Mouse (Mus musculus) left cerebral cortex, adult 2 months (tissue): ENCODE measurements around the gene Rnf183. TPM values are rescaled to one million over a fixed set of nuclear protein-coding genes. Genes with fewer than 3 reads are reported as not detected.
A peak's percentile ranks its signal among the peaks of the same experiment; 100 is the strongest.

Experiments used
- DNase-seq, 2 experiments: peaks; one replicate each; pipeline ENCODE4 v3.0.0; 2021 to 2022; ENCODE audit warnings: low spot score in 2 of 2, mixed read lengths in 1 of 2; ENCODE audit errors: extremely low spot score in 1 of 2
- H3K27ac ChIP-seq: fragments of 200-600 bp; 2 replicates; pipeline ENCODE4 v1.8.1; 2022
- H3K4me3 ChIP-seq: fragments of 200-600 bp; 2 replicates; pipeline ENCODE4 v1.8.1; 2022
- CTCF ChIP-seq: fragments of 200-600 bp; IDR thresholded peaks from 2 replicates; pipeline ENCODE4 v1.8.1; 2022; ENCODE audit warnings: antibody characterized with exemption, mild to moderate bottlenecking, moderate library complexity
- intact Hi-C: fragments of 180-260 bp; cut with DNase I; formaldehyde crosslinking; loops from one replicate; pipeline ENCODE4 v1.15.1; 2025
- total RNA-seq, 2 experiments: library from RNA; stranded (reverse); gene quantifications; 2 replicates each; pipeline ENCODE4 v1.2.3; 2021

The Rnf183 gene
- total RNA-seq, 2 experiments from 2014 or later = not detected

DNA sequence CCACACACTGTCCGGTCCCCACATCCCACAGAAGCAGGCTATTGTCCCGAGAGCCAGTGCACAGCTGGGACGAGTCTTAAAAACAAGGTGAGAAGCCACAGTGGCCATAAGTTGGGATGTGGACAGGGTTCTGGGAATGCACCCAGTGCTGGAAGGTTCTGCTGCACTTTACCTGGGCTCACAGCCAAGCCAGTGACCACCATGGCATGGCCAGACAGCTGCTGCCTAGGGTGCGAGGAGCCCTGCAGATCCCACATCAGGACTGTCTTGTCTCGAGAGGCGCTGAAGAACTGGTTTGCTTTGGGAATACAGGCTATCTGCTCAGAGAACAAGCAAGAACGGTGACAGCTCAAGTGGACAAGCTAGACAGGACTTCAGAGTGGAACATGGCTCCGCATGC is 25.3 kb upstream of the Rnf183 start:
- TF ChIP-seq CTCF = no peak
- H3K27ac ChIP-seq = no peak overlapping the region
- DNase-seq = no peak
- intact Hi-C loops = no loop called here
- H3K4me3 ChIP-seq = no peak overlapping the region

- peak; percentile 22 to 25 for DNase-seq
- Histone ChIP-seq H3K4me3 (no peak overlapping the region), H3K27ac (no peak overlapping the region)
- intact Hi-C loops = loop anchor here (5.0 kb wide), 3 partner anchors 38 to 303 kb away; partner anchors contain the start of gene Alad
- no peak for TF ChIP-seq CTCF
Observed at GRCm38 (mm10) chr4:62459081-62459480, 24.0 kb upstream of the Rnf183 start.

DNA sequence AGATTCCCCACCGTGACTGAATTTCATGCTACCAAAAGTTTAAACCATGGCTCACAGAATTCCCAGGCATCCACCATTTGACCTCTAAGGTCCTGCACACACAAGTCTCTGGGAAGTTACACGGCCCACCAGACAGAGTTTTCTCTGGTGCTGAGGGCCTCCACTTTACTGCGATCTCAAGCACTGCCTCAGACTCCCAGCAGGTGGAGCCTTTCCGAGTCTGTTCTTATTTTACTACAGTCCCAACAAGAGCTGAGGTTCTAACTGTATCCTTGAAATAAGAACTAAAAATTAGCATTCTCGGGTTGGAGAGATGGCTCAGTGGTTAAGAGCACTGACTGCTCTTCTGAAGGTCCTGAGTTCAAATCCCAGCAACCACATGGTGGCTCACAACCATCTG is 19.9 kb upstream of the Rnf183 start:
- TF ChIP-seq CTCF = peak; percentile 72
- intact Hi-C loops = loop anchor here (5.0 kb wide), 3 partner anchors 42 to 307 kb away; partner anchors contain the start of gene Alad
- DNase-seq = peak in 1 of 2 experiments; percentile 28
- no peak overlapping the region for H3K27ac ChIP-seq
- H3K4me3 ChIP-seq = no peak overlapping the region

DNA sequence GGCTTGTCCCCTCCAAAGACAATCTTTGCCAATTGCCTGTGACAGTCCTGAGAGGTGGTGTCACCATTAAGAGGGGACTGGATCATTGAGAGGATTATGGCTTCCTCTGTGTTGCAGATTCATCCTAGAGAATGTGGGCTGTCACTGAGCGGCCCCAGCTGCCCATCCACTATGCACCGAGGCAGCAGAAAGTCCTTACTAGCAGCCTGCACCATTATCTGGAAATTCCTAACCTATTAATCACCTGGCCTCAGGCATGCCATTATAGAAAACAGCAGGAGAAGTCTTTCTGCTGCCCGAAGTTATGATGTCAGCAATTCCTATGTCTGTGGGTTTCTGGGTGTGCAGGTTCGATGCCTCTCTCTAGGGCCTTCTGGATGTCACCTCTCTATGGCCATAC is 5.9 kb upstream of the Rnf183 start:
- Histone ChIP-seq H3K27ac (no peak overlapping the region), H3K4me3 (no peak overlapping the region)
- intact Hi-C loops = no loop called here
- no peak for DNase-seq
- TF ChIP-seq CTCF = no peak

DNA sequence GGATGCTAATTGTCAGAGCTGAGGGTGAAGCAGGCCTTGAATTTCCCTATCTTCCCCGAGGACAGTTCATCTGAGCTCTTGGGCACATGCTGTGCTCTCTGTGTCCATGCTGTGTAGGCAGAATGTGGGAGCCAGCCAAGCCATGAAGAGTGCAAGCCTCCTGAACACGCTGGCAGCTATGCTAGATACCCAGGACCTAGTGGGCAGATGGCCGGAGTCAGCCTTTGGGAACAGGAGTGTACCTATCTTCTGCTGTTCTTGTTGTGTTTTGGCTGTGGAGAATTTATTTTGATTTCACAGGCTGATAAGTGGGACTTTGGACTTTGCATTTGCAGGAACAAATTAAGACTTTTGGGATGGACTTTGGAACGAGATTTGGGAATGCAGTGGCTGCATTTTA is 5.5 kb upstream of the Rnf183 start:
- no peak for DNase-seq
- H3K27ac ChIP-seq = no peak overlapping the region
- no peak for TF ChIP-seq CTCF
- intact Hi-C loops = no loop called here
- no peak overlapping the region for H3K4me3 ChIP-seq

- TF ChIP-seq CTCF = no peak
- Histone ChIP-seq H3K4me3 (no peak overlapping the region), H3K27ac (no peak overlapping the region)
- no peak for DNase-seq
- intact Hi-C loops = no loop called here
Observed at GRCm38 (mm10) chr4:62439793-62440192, 4.7 kb upstream of the Rnf183 start.

GRCm38 (mm10) chr4:62437871-62438270 is 2.8 kb upstream of the Rnf183 start:
- Histone ChIP-seq H3K4me3 (no peak overlapping the region), H3K27ac (no peak overlapping the region)
- no peak for DNase-seq
- TF ChIP-seq CTCF = no peak
- intact Hi-C loops = no loop called here

DNA sequence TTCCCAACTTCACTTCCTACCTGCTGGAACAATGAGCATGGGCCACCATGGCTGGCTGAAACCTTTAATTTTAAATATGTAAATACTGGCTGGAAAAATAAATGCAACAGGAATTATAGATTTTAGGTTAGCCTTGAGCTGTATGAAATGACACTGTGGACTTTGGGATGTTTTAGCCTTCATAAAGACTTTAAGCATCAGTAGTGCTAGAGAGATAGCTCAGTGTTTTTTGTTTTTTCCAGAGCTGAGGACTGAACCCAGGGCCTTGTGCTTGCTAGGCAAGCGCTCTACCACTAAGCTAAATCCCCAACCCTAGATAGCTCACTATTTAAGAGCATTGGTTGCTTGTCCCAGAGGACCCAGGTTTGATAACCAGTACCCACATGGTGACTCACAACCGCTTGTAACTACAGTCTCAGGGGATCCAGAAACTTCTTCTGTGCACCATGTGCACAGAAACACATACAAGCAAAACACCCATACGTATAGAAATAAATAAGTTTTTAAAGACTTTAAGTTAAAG is 2.3 kb upstream of the Rnf183 start:
- TF ChIP-seq CTCF = no peak
- Histone ChIP-seq H3K4me3 (no peak overlapping the region), H3K27ac (no peak overlapping the region)
- no peak for DNase-seq
- intact Hi-C loops = no loop called here

DNA sequence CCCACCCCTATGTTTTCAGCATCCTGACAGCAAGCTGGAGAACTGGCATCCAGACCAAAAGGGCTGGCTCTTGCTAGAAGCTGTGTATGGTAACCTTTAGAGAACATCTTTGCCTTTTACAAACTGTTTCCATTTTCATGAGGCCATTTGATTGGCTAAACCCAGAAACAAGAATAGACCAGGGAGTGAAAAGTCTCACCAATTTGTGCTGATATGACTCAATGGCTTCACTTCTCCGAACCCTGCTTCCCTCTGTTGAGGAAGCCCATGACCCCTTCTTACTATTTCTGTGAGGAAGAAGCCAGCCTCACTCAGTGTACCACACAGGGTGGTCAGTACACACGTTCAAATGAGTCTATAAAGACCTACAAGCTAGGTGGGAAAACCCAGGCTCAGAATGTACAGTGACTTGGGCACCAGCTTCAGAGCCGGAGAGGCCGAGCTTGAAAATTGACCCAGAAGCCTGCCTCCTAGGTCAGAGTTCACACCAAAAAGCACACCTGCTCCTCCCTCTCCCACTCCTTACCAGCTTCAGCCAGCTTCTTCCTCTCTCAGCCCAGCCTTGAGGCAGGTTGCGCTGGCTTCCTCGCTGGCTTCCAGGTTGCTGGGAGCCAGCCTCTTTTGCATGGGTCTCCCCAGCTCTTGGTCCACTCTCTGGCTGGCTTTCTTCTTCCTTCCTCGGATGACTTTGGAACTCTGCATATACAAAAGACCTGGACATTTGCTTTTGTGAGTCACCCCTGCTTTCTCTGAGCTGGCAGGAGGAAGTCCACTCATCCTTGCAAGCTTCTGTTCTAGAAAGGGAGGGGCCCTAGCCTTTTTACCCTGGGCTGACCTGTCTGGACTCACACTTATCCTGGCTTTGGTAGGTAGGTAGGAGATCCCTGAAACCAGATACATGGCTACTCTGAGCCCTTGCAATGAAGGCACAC is 847 bp downstream of the Rnf183 start:
- no peak overlapping the region for H3K27ac ChIP-seq
- H3K4me3 ChIP-seq = no peak overlapping the region
- DNase-seq = no peak
- intact Hi-C loops = no loop called here
- no peak for TF ChIP-seq CTCF

- TF ChIP-seq CTCF = no peak
- H3K4me3 ChIP-seq = no peak overlapping the region
- H3K27ac ChIP-seq = no peak overlapping the region
- DNase-seq = no peak
- intact Hi-C loops = no loop called here
Observed at GRCm38 (mm10) chr4:62431522-62431921, 3.5 kb downstream of the Rnf183 start.

DNA sequence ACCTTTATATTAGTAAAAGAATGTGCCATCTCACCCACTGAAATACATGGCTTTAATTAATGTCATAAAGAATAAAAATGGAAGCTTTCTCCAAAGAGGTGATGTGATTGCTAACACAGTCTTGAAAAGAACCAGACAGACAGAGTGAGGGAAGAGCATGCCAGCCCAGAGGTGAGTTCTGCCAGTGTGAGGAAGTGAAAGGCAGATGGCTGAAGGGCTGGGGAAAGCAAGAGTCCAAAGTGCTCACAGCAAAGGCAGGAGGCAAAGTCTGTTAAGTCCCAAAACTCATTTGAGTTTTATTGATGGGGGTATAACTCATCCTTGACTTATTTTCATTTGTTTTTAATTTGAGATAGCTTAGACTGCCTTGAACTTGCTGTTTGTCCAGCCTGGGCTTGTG is 4.4 kb downstream of the Rnf183 start:
- Histone ChIP-seq H3K27ac (no peak overlapping the region), H3K4me3 (no peak overlapping the region)
- no peak for DNase-seq
- no peak for TF ChIP-seq CTCF
- intact Hi-C loops = no loop called here

GRCm38 (mm10) chr4:62429616-62430015 is 5.4 kb downstream of the Rnf183 start:
- intact Hi-C loops = no loop called here
- no peak for TF ChIP-seq CTCF
- no peak overlapping the region for H3K4me3 ChIP-seq
- no peak for DNase-seq
- H3K27ac ChIP-seq = no peak overlapping the region
